Mouse (Mus musculus): ENCODE data around the gene Tnfsf9. TPM values are rescaled to one million over a fixed set of nuclear protein-coding genes. Genes with fewer than 3 reads are reported as not detected.

Gene Tnfsf9
- total and polyA plus RNA-seq, 2 experiments from 2014 or later, result 2.1 to 3.4 TPM

DNA sequence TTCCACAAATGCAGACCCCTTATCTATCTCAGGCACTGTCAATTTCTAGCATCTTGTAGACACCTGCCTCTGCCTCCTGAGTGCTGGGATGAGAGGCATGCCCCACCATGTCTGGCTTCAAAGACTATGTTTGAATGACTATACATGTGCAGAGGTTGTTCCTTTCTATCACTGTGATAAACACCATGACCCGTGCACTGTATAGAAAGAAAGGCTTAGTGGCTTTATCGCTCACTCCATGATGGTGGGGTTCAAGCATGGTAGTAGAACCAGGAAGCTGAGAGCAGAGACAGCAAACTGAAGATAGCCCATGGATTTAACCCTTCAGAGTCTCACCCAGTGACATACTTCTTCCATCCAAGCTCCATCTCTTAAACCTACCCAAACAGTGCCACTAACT is 29.6 kb downstream of the Tnfsf9 start:
- no peak overlapping the region for H3K4me2 ChIP-seq (ENCODE audit: low read depth)
- ATAC-seq, result no peak
- no peak overlapping the region for H3K27ac ChIP-seq (ENCODE audit: low read depth, low read length)
- no peaks in the 10 kb centered on the region for H3K9me3 ChIP-seq (ENCODE audit: low read length)
- DNase-seq, result no peak
- no peak for TF ChIP-seq CTCF (IDR thresholded peaks at IDR 0.05; ENCODE audit: low read depth)
- no peak overlapping the region for H3K4me3 ChIP-seq (ENCODE audit: low read depth, low read length)
- H3K9ac ChIP-seq, result no peak overlapping the region
- H3K27me3 ChIP-seq (ENCODE audit: insufficient read depth, low read length), result no peaks in the 10 kb centered on the region
- 90% methylated on average over 2 of the region's 2 CpGs for WGBS
- no peaks in the 10 kb centered on the region for H3K4me1 ChIP-seq (ENCODE audit: insufficient read depth)
- H3K36me3 ChIP-seq (ENCODE audit: insufficient read depth), result no peaks in the 10 kb centered on the region

DNA sequence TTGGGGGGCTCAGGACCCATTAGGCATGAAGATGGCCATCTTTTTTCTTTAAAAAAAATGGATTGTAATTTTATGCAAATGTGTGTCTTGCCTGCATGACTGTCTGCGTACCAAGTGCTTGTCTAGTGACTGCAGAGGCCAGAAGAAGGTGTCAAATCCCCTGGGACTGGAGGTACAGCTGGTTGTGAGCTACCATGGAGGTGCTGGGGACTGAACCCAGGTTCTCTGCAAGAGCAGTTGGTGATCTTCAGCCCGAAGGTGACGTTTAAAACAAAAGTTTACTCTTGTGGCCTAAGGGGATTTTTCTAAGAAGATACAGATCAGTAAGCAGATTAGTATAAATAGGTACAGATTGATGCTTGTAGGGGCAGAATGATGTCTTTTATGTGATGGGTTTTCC is 30.5 kb downstream of the Tnfsf9 start:
- DNase-seq (no peak), ATAC-seq (no peak)
- Histone ChIP-seq H3K36me3 (ENCODE audit: insufficient read depth) (no peaks in the 10 kb centered on the region), H3K27me3 (ENCODE audit: insufficient read depth, low read length) (no peaks in the 10 kb centered on the region), H3K4me1 (ENCODE audit: insufficient read depth) (no peaks in the 10 kb centered on the region), H3K9me3 (ENCODE audit: low read length) (no peaks in the 10 kb centered on the region), H3K4me2 (ENCODE audit: low read depth) (no peak overlapping the region), H3K4me3 (ENCODE audit: low read depth, low read length) (no peak overlapping the region), H3K27ac (ENCODE audit: low read depth, low read length) (no peak overlapping the region), H3K9ac (no peak overlapping the region)
- TF ChIP-seq CTCF (IDR thresholded peaks at IDR 0.05; ENCODE audit: low read depth), result no peak
- 76% methylated on average over 3 of the region's 3 CpGs for WGBS

DNA sequence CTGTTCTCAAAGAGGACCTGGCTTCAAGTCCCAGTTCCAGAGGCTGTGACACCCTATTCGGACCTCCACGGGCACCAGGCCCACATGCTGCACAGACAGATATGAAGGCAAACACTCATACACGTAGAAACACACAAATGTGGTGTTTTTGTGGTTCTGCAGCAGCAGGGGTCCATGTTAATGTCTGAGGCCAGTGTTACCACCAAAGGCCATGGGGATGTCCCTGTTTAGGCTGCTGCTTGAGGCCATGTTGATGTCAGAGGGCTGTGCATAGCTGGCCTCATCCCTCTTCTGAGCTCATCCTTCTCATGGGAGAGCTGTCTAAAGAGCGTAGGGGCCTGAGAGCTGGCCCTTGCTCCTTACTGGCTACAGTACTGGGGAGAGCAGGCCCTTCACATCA is 33.6 kb downstream of the Tnfsf9 start:
- H3K27ac ChIP-seq (ENCODE audit: low read depth, low read length), result no peak overlapping the region
- H3K9me3 ChIP-seq (ENCODE audit: low read length), result no peaks in the 10 kb centered on the region
- TF ChIP-seq CTCF (IDR thresholded peaks at IDR 0.05; ENCODE audit: low read depth), result no peak
- H3K27me3 ChIP-seq (ENCODE audit: insufficient read depth, low read length), result no peaks in the 10 kb centered on the region
- no peaks in the 10 kb centered on the region for H3K36me3 ChIP-seq (ENCODE audit: insufficient read depth)
- DNase-seq (no peak), ATAC-seq (no peak)
- no peak overlapping the region for H3K4me2 ChIP-seq (ENCODE audit: low read depth)
- no peak overlapping the region for H3K4me3 ChIP-seq (ENCODE audit: low read depth, low read length)
- H3K4me1 ChIP-seq (ENCODE audit: insufficient read depth), result no peaks in the 10 kb centered on the region
- H3K9ac ChIP-seq, result no peak overlapping the region
- 79% methylated on average over 4 of the region's 4 CpGs for WGBS

GRCm38 (mm10) chr17:57139708-57140107 is 34.6 kb downstream of the Tnfsf9 start:
- no peak overlapping the region for H3K4me3 ChIP-seq (ENCODE audit: low read depth, low read length)
- H3K27ac ChIP-seq (ENCODE audit: low read depth, low read length), result no peak overlapping the region
- H3K4me2 ChIP-seq (ENCODE audit: low read depth), result no peak overlapping the region
- 91% methylated on average over 3 of the region's 3 CpGs for WGBS
- H3K4me1 ChIP-seq (ENCODE audit: insufficient read depth), result no peaks in the 10 kb centered on the region
- no peaks in the 10 kb centered on the region for H3K36me3 ChIP-seq (ENCODE audit: insufficient read depth)
- no peak for ATAC-seq
- no peak for DNase-seq
- H3K9ac ChIP-seq, result no peak overlapping the region
- H3K9me3 ChIP-seq (ENCODE audit: low read length), result no peaks in the 10 kb centered on the region
- no peaks in the 10 kb centered on the region for H3K27me3 ChIP-seq (ENCODE audit: insufficient read depth, low read length)
- no peak for TF ChIP-seq CTCF (IDR thresholded peaks at IDR 0.05; ENCODE audit: low read depth)

- Histone ChIP-seq H3K4me2 (ENCODE audit: low read depth) (no peak overlapping the region), H3K27ac (ENCODE audit: low read depth, low read length) (no peak overlapping the region), H3K4me3 (ENCODE audit: low read depth, low read length) (no peak overlapping the region), H3K36me3 (ENCODE audit: insufficient read depth) (no peaks in the 10 kb centered on the region), H3K27me3 (ENCODE audit: insufficient read depth, low read length) (peaks cover 10% of the 10 kb centered on the region), H3K9ac (no peak overlapping the region), H3K9me3 (ENCODE audit: low read length) (no peaks in the 10 kb centered on the region), H3K4me1 (ENCODE audit: insufficient read depth) (no peaks in the 10 kb centered on the region)
- 84% methylated on average over 3 of the region's 3 CpGs for WGBS
- no peak for TF ChIP-seq CTCF (IDR thresholded peaks at IDR 0.05; ENCODE audit: low read depth)
- DNase-seq (no peak), ATAC-seq (no peak)
Measured at GRCm38 (mm10) chr17:57143704-57144103, 38.6 kb downstream of the Tnfsf9 start.

DNA sequence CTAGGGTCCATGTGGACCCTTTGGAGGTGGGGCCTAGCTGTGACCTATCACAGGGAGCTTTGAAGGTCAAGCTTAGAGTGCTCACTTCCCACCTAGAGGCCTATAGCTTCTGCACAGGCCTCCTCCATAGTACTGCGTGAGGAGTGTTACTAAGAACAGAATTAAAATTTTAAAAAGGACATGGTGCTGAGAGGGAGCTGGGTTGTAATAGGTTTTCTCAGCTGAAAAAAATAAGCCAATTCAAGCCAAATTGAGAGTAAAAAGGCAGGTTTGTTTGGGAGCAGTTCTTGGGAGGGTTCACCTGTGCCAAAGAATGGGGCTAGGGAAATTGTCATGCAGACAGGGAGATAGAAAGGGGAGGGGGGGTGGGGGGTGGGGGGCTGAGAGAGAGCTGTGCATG is 40.0 kb downstream of the Tnfsf9 start:
- Histone ChIP-seq H3K27ac (ENCODE audit: low read depth, low read length) (no peak overlapping the region), H3K9me3 (ENCODE audit: low read length) (no peaks in the 10 kb centered on the region), H3K36me3 (ENCODE audit: insufficient read depth) (no peaks in the 10 kb centered on the region), H3K4me2 (ENCODE audit: low read depth) (no peak overlapping the region), H3K9ac (no peak overlapping the region), H3K4me3 (ENCODE audit: low read depth, low read length) (no peak overlapping the region), H3K4me1 (ENCODE audit: insufficient read depth) (no peaks in the 10 kb centered on the region), H3K27me3 (ENCODE audit: insufficient read depth, low read length) (peaks cover 16% of the 10 kb centered on the region)
- no peak for DNase-seq
- no peak for ATAC-seq
- 38% methylated on average over 1 of the region's 1 CpGs for WGBS
- TF ChIP-seq CTCF (IDR thresholded peaks at IDR 0.05; ENCODE audit: low read depth), result no peak

- H3K9me3 ChIP-seq (ENCODE audit: low read length), result no peaks in the 10 kb centered on the region
- H3K4me1 ChIP-seq (ENCODE audit: insufficient read depth), result no peaks in the 10 kb centered on the region
- WGBS, result 68% methylated on average over 4 of the region's 4 CpGs
- H3K4me3 ChIP-seq (ENCODE audit: low read depth, low read length), result no peak overlapping the region
- H3K27ac ChIP-seq (ENCODE audit: low read depth, low read length), result no peak overlapping the region
- no peaks in the 10 kb centered on the region for H3K36me3 ChIP-seq (ENCODE audit: insufficient read depth)
- H3K27me3 ChIP-seq (ENCODE audit: insufficient read depth, low read length), result peaks cover 18% of the 10 kb centered on the region
- DNase-seq (no peak), ATAC-seq (no peak)
- TF ChIP-seq CTCF (IDR thresholded peaks at IDR 0.05; ENCODE audit: low read depth), result no peak
- no peak overlapping the region for H3K9ac ChIP-seq
- H3K4me2 ChIP-seq (ENCODE audit: low read depth), result 0 out of 2 replicates have a peak overlapping the region, but pooled peaks have one; percentile 63
Measured at GRCm38 (mm10) chr17:57148343-57148742, 43.2 kb downstream of the Tnfsf9 start.
